Mouse (Mus musculus): ENCODE results near the gene Efna1. TPM values are rescaled to one million over a fixed set of nuclear protein-coding genes. Genes with fewer than 3 reads are reported as not detected.

Gene Efna1
- polyA plus RNA-seq, 1 experiment = 13.9 TPM

DNA sequence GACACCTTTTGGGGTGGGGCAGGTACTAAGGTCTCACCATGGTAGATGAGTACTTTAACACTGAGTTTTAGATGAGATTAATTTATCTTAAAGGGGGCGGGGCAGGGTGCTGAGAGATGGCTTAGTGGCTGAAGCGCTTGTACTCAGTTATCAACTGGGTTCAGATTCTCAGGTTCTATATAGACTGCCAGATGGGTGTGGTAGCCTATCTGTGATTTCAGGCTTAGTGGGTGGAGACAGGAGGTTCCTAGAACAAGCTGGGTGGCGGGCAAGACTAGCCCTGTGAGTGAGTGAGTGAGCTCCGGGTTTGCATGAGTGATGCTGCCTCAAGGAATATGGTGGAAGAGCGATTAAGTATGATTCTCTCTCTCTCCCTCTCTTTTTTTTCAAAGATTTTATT, 25.9 kb downstream of the Efna1 start:
- Histone ChIP-seq H3K4me3 (ENCODE audit: insufficient read depth, poor library complexity, severe bottlenecking) (no peak overlapping the region), H3K79me3 (ENCODE audit: low read depth) (no peaks in the 10 kb centered on the region)
- TF ChIP-seq CTCF (IDR thresholded peaks at IDR 0.05; ENCODE audit: control insufficient read depth, insufficient read depth, insufficient read length) = no peak
- TF ChIP-seq CEBPB (IDR thresholded peaks at IDR 0.05; ENCODE audit: low read depth) = no peak
- TF ChIP-seq MYOD1 (IDR thresholded peaks at IDR 0.05; ENCODE audit: control insufficient read depth, insufficient read length, low read depth) = no peak
- no peak for TF ChIP-seq USF1 (IDR thresholded peaks at IDR 0.05; ENCODE audit: low read depth)

GRCm38 (mm10) chr3:89251365-89251895, 29.5 kb downstream of the Efna1 start:
- Histone ChIP-seq H3K4me3 (ENCODE audit: insufficient read depth, poor library complexity, severe bottlenecking) (peak overlapping the region; percentile 2), H3K36me3 (ENCODE audit: control insufficient read depth, insufficient read depth) (peaks cover 4% of the 10 kb centered on the region), H3K27me3 (ENCODE audit: control insufficient read depth, insufficient read depth, insufficient read length) (no peaks in the 10 kb centered on the region), H3K79me3 (ENCODE audit: low read depth) (peaks cover 8% of the 10 kb centered on the region), H3K79me2 (ENCODE audit: control insufficient read depth, insufficient read depth) (peaks cover 25% of the 10 kb centered on the region), H3ac (ENCODE audit: control insufficient read depth, insufficient read length, low read depth) (no peak overlapping the region)
- TF ChIP-seq MYOD1 (IDR thresholded peaks at IDR 0.05; ENCODE audit: control insufficient read depth, insufficient read length, low read depth) (no peak), MYOG (IDR thresholded peaks at IDR 0.05; ENCODE audit: control insufficient read depth, extremely low read depth, insufficient read length) (no peak), MAX (IDR thresholded peaks at IDR 0.05) (no peak), CTCF (IDR thresholded peaks at IDR 0.05; ENCODE audit: control insufficient read depth, insufficient read depth, insufficient read length) (no peak), CEBPB (IDR thresholded peaks at IDR 0.05; ENCODE audit: low read depth) (no peak), USF1 (IDR thresholded peaks at IDR 0.05; ENCODE audit: low read depth) (no peak), FOSL1 (IDR thresholded peaks at IDR 0.05; ENCODE audit: insufficient read depth, low read length, poor library complexity, severe bottlenecking) (no peak)

More for the DNA sequence above, 25.9 kb downstream of the Efna1 start:
- Histone ChIP-seq H3ac (ENCODE audit: control insufficient read depth, insufficient read length, low read depth) (no peak overlapping the region), H3K79me2 (ENCODE audit: control insufficient read depth, insufficient read depth) (no peaks in the 10 kb centered on the region), H3K36me3 (ENCODE audit: control insufficient read depth, insufficient read depth) (no peaks in the 10 kb centered on the region), H3K27me3 (ENCODE audit: control insufficient read depth, insufficient read depth, insufficient read length) (no peaks in the 10 kb centered on the region)

DNA sequence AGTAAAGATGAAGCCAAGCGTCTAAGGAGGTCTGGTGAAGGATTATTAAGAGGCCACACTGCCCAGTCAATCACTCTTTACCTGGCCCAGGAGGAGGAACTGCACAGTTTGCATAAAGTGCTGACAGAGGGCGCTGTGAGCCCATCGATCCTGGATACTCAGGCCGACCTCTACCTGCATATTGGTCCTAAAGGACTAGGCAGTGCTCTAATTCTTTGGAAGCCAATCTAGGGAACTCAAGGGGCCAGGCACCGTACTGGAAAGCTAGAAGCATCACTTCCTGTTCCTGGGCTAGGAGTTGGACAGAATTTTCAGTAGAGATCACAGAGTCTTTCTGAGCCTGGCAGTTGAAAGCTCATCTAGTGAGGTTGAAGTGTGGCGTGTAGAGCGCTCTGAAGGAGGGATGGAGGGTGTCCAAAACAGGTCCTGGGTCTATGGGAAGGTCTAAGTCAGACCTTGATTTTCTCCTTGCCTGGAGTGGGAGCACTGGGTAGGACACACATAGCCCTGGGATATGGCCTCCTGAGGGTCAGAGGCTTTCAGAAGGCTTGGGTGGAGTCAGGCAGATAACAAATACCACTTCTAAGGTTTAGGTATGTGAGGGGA, 30.4 kb downstream of the Efna1 start:
- H3K79me2 ChIP-seq (ENCODE audit: control insufficient read depth, insufficient read depth) = peaks cover 27% of the 10 kb centered on the region
- H3K4me3 ChIP-seq (ENCODE audit: insufficient read depth, poor library complexity, severe bottlenecking) = no peak overlapping the region
- no peak overlapping the region for H3ac ChIP-seq (ENCODE audit: control insufficient read depth, insufficient read length, low read depth)
- H3K36me3 ChIP-seq (ENCODE audit: control insufficient read depth, insufficient read depth) = peaks cover 4% of the 10 kb centered on the region
- H3K79me3 ChIP-seq (ENCODE audit: low read depth) = peaks cover 8% of the 10 kb centered on the region
- TF ChIP-seq MYOD1 (IDR thresholded peaks at IDR 0.05; ENCODE audit: control insufficient read depth, insufficient read length, low read depth) = no peak
- TF ChIP-seq CTCF (IDR thresholded peaks at IDR 0.05; ENCODE audit: control insufficient read depth, insufficient read depth, insufficient read length) = no peak
- no peak for TF ChIP-seq CEBPB (IDR thresholded peaks at IDR 0.05; ENCODE audit: low read depth)
- H3K27me3 ChIP-seq (ENCODE audit: control insufficient read depth, insufficient read depth, insufficient read length) = no peaks in the 10 kb centered on the region

GRCm38 (mm10) chr3:89247466-89247865, 33.5 kb downstream of the Efna1 start:
- H3K36me3 ChIP-seq (ENCODE audit: control insufficient read depth, insufficient read depth) = peaks cover 4% of the 10 kb centered on the region
- H3ac ChIP-seq (ENCODE audit: control insufficient read depth, insufficient read length, low read depth) = peak overlapping the region; percentile 43
- H3K27me3 ChIP-seq (ENCODE audit: control insufficient read depth, insufficient read depth, insufficient read length) = no peaks in the 10 kb centered on the region
- peaks cover 8% of the 10 kb centered on the region for H3K79me3 ChIP-seq (ENCODE audit: low read depth)
- peak overlapping the region; percentile 61 for H3K4me3 ChIP-seq (ENCODE audit: insufficient read depth, poor library complexity, severe bottlenecking)
- no peak for TF ChIP-seq CEBPB (IDR thresholded peaks at IDR 0.05; ENCODE audit: low read depth)
- TF ChIP-seq FOSL1 (IDR thresholded peaks at IDR 0.05; ENCODE audit: insufficient read depth, low read length, poor library complexity, severe bottlenecking) = no peak
- no peak for TF ChIP-seq MYOG (IDR thresholded peaks at IDR 0.05; ENCODE audit: control insufficient read depth, extremely low read depth, insufficient read length)
- TF ChIP-seq MYOD1 (IDR thresholded peaks at IDR 0.05; ENCODE audit: control insufficient read depth, insufficient read length, low read depth) = no peak
- no peak for TF ChIP-seq USF1 (IDR thresholded peaks at IDR 0.05; ENCODE audit: low read depth)
- no peak for TF ChIP-seq MAX (IDR thresholded peaks at IDR 0.05)
- no peak for TF ChIP-seq CTCF (IDR thresholded peaks at IDR 0.05; ENCODE audit: control insufficient read depth, insufficient read depth, insufficient read length)
- peaks cover 27% of the 10 kb centered on the region for H3K79me2 ChIP-seq (ENCODE audit: control insufficient read depth, insufficient read depth)

DNA sequence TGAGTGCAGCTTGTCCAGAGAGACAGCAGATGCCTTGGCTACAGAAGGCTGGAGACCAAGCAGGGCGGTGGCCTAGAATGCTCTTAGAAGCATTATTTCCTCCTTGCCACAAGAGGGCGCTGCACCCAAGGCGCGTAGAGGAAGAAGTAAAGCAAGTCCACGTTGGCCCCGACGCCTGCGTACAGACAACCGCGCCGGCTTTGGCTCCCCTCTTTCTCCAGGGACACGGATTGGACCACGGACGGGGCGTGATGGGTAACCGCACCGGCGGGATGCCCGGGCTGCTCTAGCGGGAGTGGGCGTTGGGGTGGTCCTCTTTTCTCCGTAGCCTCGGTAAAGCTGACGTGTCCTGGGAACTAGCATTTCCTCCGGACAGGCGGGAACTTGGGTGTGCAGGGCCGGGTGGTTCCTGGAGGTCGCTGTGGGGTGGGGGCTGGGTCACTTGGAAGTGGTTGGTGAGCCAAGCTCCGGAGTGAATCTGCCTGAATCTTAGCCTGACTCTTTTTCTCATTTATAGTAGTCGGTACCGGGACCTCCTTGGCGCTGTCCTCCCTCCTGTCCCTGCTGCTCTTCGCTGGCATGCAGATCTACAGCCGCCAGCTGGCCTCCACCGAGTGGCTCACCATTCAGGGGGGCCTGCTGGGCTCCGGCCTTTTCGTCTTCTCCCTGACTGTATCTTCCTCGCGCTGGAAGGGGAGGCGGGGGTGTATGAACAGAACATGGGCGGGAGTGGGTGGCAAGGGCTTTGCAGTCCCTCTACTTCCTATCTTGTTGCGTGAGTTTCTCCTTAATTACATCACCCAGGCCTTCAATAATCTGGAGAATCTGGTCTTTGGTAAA, 34.5 kb downstream of the Efna1 start, which contains the start of gene Trim46:
Gene Trim46, minus strand, starts transcription at position 49 of the 840 bp plus-strand sequence.
- Histone ChIP-seq H3ac (ENCODE audit: control insufficient read depth, insufficient read length, low read depth) (peak within 1 kb of the TSS; percentile 83), H3K36me3 (ENCODE audit: control insufficient read depth, insufficient read depth) (peaks cover 9% of the 10 kb centered on the region)
- no peak for TF ChIP-seq MAX (IDR thresholded peaks at IDR 0.05)
- TF ChIP-seq MYOG (IDR thresholded peaks at IDR 0.05; ENCODE audit: control insufficient read depth, extremely low read depth, insufficient read length) = no peak
- TF ChIP-seq CEBPB (IDR thresholded peaks at IDR 0.05; ENCODE audit: low read depth) = no peak
- peak; percentile 86 for TF ChIP-seq CTCF (IDR thresholded peaks at IDR 0.05; ENCODE audit: control insufficient read depth, insufficient read depth, insufficient read length)
- no peak for TF ChIP-seq MYOD1 (IDR thresholded peaks at IDR 0.05; ENCODE audit: control insufficient read depth, insufficient read length, low read depth)
- no peak for TF ChIP-seq FOSL1 (IDR thresholded peaks at IDR 0.05; ENCODE audit: insufficient read depth, low read length, poor library complexity, severe bottlenecking)
- TF ChIP-seq USF1 (IDR thresholded peaks at IDR 0.05; ENCODE audit: low read depth) = no peak

More for the DNA sequence above, 34.5 kb downstream of the Efna1 start, which contains the start of gene Trim46:
- peak within 1 kb of the TSS; percentile 61 for H3K4me3 ChIP-seq (ENCODE audit: insufficient read depth, poor library complexity, severe bottlenecking)
- H3K79me3 ChIP-seq (ENCODE audit: low read depth) = peaks cover 8% of the 10 kb centered on the region
- peaks cover 27% of the 10 kb centered on the region for H3K79me2 ChIP-seq (ENCODE audit: control insufficient read depth, insufficient read depth)
- no peaks in the 10 kb centered on the region for H3K27me3 ChIP-seq (ENCODE audit: control insufficient read depth, insufficient read depth, insufficient read length)
